ENCODE assay signal across 8 mouse cellular contexts in genomic region chr13:49420754-49421605, GRCm38 (mm10). TPM values are rescaled to one million over a fixed set of nuclear protein-coding genes. Genes with fewer than 3 reads are reported as not detected.
A peak's percentile ranks its signal among the peaks of the same experiment; 100 is the strongest.
DNase-seq lines count a peak whose midpoint lies in the region; ATAC-seq and TF ChIP-seq lines count a peak whose summit lies in the region.

Ippk (plus strand) TSS chr13:49421249.

- peak; percentile 98 for ATAC-seq in forebrain, embryonic 15.5 days (replicated peaks)
- ATAC-seq in neutrophil, adult 5-6 weeks (ENCODE audit: extremely low read depth, insufficient number of reproducible peaks, low FRiP score, poor library complexity, severe bottlenecking): peak; percentile 94

- no peak for TF ChIP-seq CTCF in lung, adult 2 months (IDR thresholded peaks at IDR 0.05; ENCODE audit: insufficient read depth, low read length)

- no peaks in the 10 kb centered on the region for H3K36me3 ChIP-seq in ES-E14 (ENCODE audit: control insufficient read depth, insufficient read depth, low read length, poor library complexity, severe bottlenecking)
- no peaks in the 10 kb centered on the region for H3K36me3 ChIP-seq in forebrain, embryonic 15.5 days

- in situ Hi-C loops in ES-E14 (cut with MboI; ENCODE audit: low sequenced_read_pairs in 2 of 2, unreplicated experiment in 2 of 2): no loop called here

- peak within 1 kb of the TSS; percentile 98 for H3K9ac ChIP-seq in ES-E14 (ENCODE audit: insufficient read depth, low read depth, low read length, poor library complexity, severe bottlenecking)
- H3K9ac ChIP-seq in forebrain, embryonic 15.5 days (replicated peaks): peak within 1 kb of the TSS; percentile 91

- H3K27ac ChIP-seq in ES-E14 (ENCODE audit: insufficient read depth, low read depth, low read length, poor library complexity, severe bottlenecking): peak within 1 kb of the TSS; percentile 81
- H3K27ac ChIP-seq in forebrain, embryonic 15.5 days (replicated peaks): peak within 1 kb of the TSS; percentile 85

- peak; percentile 97 for DNase-seq in ES-E14 (ENCODE audit: low read depth, low spot score)
- DNase-seq in cerebellum, adult 11-12 months: peak; percentile 99
- DNase-seq in heart, postnatal 25 days (ENCODE audit: low spot score): peak; percentile 98
- peak; percentile 98 to 99 for DNase-seq in layer of hippocampus, adult 18-20 months (ENCODE audit: low spot score in 2 of 2)
- DNase-seq in lung, adult 2 months: peak; percentile 97
- peak; percentile 97 to 99 for DNase-seq in thymus, adult 18-20 months

- intact Hi-C loops in heart, postnatal 25 days (cut with DNase I): no loop called here

- H3K4me2 ChIP-seq in forebrain, embryonic 15.5 days (replicated peaks): peak within 1 kb of the TSS; percentile 97

- H3K27me3 ChIP-seq in forebrain, embryonic 15.5 days: no peaks in the 10 kb centered on the region

- peaks cover 0 to 6% of the 10 kb centered on the region in 2 experiments; a peak in 1 of 4 replicates for H3K4me1 ChIP-seq in ES-E14 (ENCODE audit: control insufficient read depth in 2 of 2, insufficient read depth in 2 of 2, low read length in 2 of 2, poor library complexity in 1 of 2)
- peaks cover 30% of the 10 kb centered on the region for H3K4me1 ChIP-seq in forebrain, embryonic 15.5 days
- peaks cover 7% of the 10 kb centered on the region; the same call in 1 of the 2 replicates for H3K4me1 ChIP-seq in lung, adult 2 months (ENCODE audit: control insufficient read depth, insufficient read depth, low read length)

- H3K4me3 ChIP-seq in ES-E14 (ENCODE audit: insufficient read depth in 1 of 2, low read depth in 1 of 2, low read length in 2 of 2, poor library complexity in 1 of 2, severe bottlenecking in 1 of 2): peak within 1 kb of the TSS; percentile 76 to 88
- H3K4me3 ChIP-seq in forebrain, embryonic 15.5 days: peak within 1 kb of the TSS; percentile 94
- peak within 1 kb of the TSS; percentile 90 for H3K4me3 ChIP-seq in lung, adult 2 months (replicated peaks; ENCODE audit: extremely low read depth, low read depth, low read length)

- TF ChIP-seq POLR2A in lung, adult 2 months (IDR thresholded peaks at IDR 0.05; ENCODE audit: borderline replicate concordance, extremely low read depth, low read depth, low read length): peak; percentile 87

- H3K9me3 ChIP-seq in ES-E14 (ENCODE audit: control insufficient read depth, insufficient read depth, low read depth, low read length): no peaks in the 10 kb centered on the region
- H3K9me3 ChIP-seq in forebrain, embryonic 15.5 days: no peaks in the 10 kb centered on the region

- under 1% methylated on average over 69 of the region's 69 CpGs for WGBS in forebrain, embryonic 15.5 days
- WGBS in lung, adult 2 months: under 1% methylated on average over 69 of the region's 69 CpGs

TF ChIP-seq in ES-E14, 5 proteins besides CTCF, POLR2A, EP300 and RAD21:
- peak; percentile 90 for TF ChIP-seq HCFC1 (IDR thresholded peaks at IDR 0.05; ENCODE audit: borderline replicate concordance, insufficient read depth, low read length)
- no peak for TF ChIP-seq CHD2 (IDR thresholded peaks at IDR 0.05; ENCODE audit: low read depth, low read length)
- no peak for TF ChIP-seq MAFK (IDR thresholded peaks at IDR 0.05; ENCODE audit: insufficient read depth, low read depth, low read length)
- TF ChIP-seq ZC3H11A (IDR thresholded peaks at IDR 0.05; ENCODE audit: borderline replicate concordance, low read depth, low read length): no peak

RNA-seq across cellular contexts. Expression of gene Ippk, which starts in this region (rescaled TPM):
- total RNA-seq in ES-E14 (2012; rRNA removed): 12.1 and 16.9 TPM in 2 replicates
- 15.1 and 15.9 TPM in 2 replicates for polyA plus RNA-seq in forebrain, embryonic 15.5 days (2015; fragmentation: Nextera tagmentation; extraction: Ambion mirVana)
- 1 to 10 TPM; 5.6 to 6.4 TPM for total RNA-seq in heart, postnatal 25 days (2021)
- 10 to 100 TPM; 33.5 to 37.1 TPM for total RNA-seq in layer of hippocampus, adult 18-20 months (2021)
- 4.9 and 7.3 TPM in 2 replicates for polyA plus RNA-seq in lung, adult 2 months (2012; rRNA removed)
- 8.1 TPM in 2 replicates for total RNA-seq in neutrophil, adult 5-6 weeks (2017)

Comparison
In these comparisons a context has a peak if more than half of its experiments do, and no peak if none do; other contexts are left out.
1. Peak in every context shown above with its lines: DNase-seq, ATAC-seq, H3K4me3 ChIP-seq and H3K27ac ChIP-seq.